Mouse (Mus musculus) limb, embryonic 10.5 days (tissue): Measurements from ENCODE around the gene Ccdc141. TPM values are rescaled to one million over a fixed set of nuclear protein-coding genes. Genes with fewer than 3 reads are reported as not detected.

ENCODE experiments used
- DNase-seq: peaks from one replicate; pipeline ENCODE4 v3.0.0-alpha.2; 2017; ENCODE audit warnings: low spot score
- H3K27ac ChIP-seq: fragments of 300-500 bp; sonication (generic); 2 replicates; pipeline ENCODE4 v1.5.1; 2016; ENCODE audit warnings: mild to moderate bottlenecking
- H3K27me3 ChIP-seq: fragments of 300-500 bp; sonication (generic); 2 replicates; pipeline ENCODE4 v1.6.1; 2016; ENCODE audit warnings: low read depth, mild to moderate bottlenecking; ENCODE audit not compliant: poor library complexity, severe bottlenecking
- H3K36me3 ChIP-seq: fragments of 300-500 bp; sonication (generic); 2 replicates; pipeline ENCODE4 v1.6.1; 2016; ENCODE audit warnings: mild to moderate bottlenecking, moderate library complexity
- H3K4me1 ChIP-seq: fragments of 300-500 bp; sonication (generic); 2 replicates; pipeline ENCODE4 v1.6.1; 2016
- H3K4me3 ChIP-seq: fragments of 300-500 bp; sonication (generic); 2 replicates; pipeline ENCODE4 v1.5.1; 2016; ENCODE audit warnings: mild to moderate bottlenecking, moderate library complexity
- H3K9me3 ChIP-seq: fragments of 300-500 bp; sonication (generic); replicated peaks from 2 replicates; pipeline ENCODE4 v1.6.1; 2016; ENCODE audit warnings: mild to moderate bottlenecking
- WGBS: fragments of 180-500 bp; shearing (Covaris S2); methylation state at CpG from one replicate; pipeline ENCODE4 v1.1.7; 2016; 5-methylcytosine and 5-hydroxymethylcytosine counted together
- polyA plus RNA-seq: library from polyadenylated mRNA; unstranded; fragments of >200 nt; fragmentation: Nextera tagmentation; extraction: Ambion mirVana; gene quantifications from 2 replicates; pipeline ENCODE4 v1.2.1, GENCODE M21; 2016

The Ccdc141 gene
- polyA plus RNA-seq, 1 experiment from 2014 or later, result 4.4 TPM

DNA sequence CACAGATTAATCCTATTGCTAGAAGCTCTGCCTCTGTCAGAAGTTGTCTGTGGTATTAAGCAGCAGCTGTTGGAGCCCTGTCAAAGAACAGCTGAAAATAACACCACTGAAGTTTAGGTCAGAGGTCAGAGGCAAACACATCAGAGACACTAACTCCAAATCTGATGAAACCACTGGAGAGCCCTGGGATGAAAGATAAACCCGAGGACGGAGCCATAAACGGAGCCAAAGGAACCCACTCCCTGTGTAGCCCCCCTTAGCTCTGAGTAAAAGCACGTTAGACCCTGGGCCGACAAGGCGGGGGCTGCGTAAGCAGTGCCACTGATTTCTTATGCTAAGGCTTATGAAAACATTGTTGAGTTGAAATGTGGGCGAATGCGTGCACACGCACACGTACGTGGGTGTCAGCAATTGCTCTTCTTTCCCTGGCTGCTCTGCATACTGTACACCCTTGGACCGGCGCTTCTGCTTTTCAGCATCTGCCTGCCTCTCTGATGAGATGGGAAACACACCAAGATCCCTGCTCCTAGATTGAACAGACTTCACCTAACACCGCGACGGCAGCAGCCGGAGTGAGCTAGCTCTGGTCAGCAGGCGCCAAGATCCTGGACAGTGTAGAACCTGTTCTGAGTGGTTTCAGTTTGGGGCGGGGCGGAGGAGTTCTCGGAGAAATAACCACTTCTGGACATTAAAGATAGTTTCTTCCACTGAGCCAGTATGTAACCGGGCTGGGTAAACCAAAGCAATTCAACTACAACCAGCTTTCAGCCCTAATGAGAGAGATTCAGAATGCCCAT is 1.2 kb upstream of the Ccdc141 start:
- Histone ChIP-seq H3K27me3 (no peaks in the 10 kb centered on the region), H3K9me3 (no peaks in the 10 kb centered on the region), H3K36me3 (no peaks in the 10 kb centered on the region), H3K4me1 (peaks cover 50% of the 10 kb centered on the region), H3K4me3 (peak overlapping the region; percentile 19; the same call in 1 of the 2 replicates), H3K27ac (peak overlapping the region; percentile 59)
- DNase-seq, result peak; percentile 47
- 41% methylated on average over 23 of the region's 23 CpGs for WGBS

DNA sequence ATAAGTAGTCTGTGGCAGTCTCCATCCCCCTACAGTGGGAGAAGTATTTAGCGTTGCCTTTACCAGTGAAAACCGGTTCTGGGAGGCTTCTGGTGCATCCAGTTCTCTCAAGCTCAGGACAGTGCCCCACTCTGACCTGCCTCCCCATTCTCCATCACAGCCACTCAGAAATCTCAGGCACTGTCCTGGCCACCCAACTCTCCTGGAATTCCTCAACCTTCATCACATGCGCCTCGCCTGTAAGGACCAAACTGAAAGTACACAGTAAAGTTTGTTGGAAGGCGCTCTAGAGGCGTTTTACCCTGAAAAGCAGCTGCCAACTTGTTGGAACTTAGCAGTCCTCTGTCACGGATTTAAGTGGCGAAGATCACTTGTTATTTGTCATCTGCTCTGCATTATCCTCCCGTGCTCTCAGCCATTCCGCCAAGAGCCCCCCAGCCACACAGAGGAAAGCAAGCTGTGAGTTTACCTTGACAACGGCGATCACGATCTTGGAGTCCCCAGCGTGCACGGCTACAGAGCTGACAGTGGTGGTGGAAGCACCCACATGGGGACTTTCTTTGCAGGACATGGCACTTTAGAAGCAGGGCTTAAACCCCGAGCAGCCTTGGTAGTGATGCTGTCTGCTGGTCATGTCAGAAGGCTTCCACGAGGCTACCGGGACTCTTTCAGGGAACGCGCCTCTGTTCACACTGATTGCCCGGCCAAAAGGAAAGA is 362 bp downstream of the Ccdc141 start:
- H3K4me3 ChIP-seq, result peak overlapping the region; percentile 59
- H3K36me3 ChIP-seq, result no peaks in the 10 kb centered on the region
- peak overlapping the region; percentile 83 for H3K27ac ChIP-seq
- peaks cover 44% of the 10 kb centered on the region for H3K4me1 ChIP-seq
- peak; percentile 73 for DNase-seq
- no peaks in the 10 kb centered on the region for H3K27me3 ChIP-seq
- 4% methylated on average over 21 of the region's 21 CpGs for WGBS
- no peaks in the 10 kb centered on the region for H3K9me3 ChIP-seq

- Histone ChIP-seq H3K27ac (0 out of 2 replicates have a peak overlapping the region, but pooled peaks have one; percentile 83), H3K27me3 (no peaks in the 10 kb centered on the region), H3K36me3 (no peaks in the 10 kb centered on the region), H3K4me1 (peaks cover 43% of the 10 kb centered on the region), H3K4me3 (no peak overlapping the region), H3K9me3 (no peaks in the 10 kb centered on the region)
- 71% methylated on average over 4 of the region's 4 CpGs for WGBS
- DNase-seq, result no peak
Measured at GRCm38 (mm10) chr2:77169218-77169617, 1.2 kb downstream of the Ccdc141 start.

- Histone ChIP-seq H3K36me3 (no peaks in the 10 kb centered on the region), H3K4me3 (no peak overlapping the region), H3K4me1 (peaks cover 39% of the 10 kb centered on the region), H3K27ac (no peak overlapping the region), H3K27me3 (no peaks in the 10 kb centered on the region), H3K9me3 (no peaks in the 10 kb centered on the region)
- 89% methylated on average over 7 of the region's 7 CpGs for WGBS
- DNase-seq, result no peak
Measured at GRCm38 (mm10) chr2:77168781-77169180, 1.7 kb downstream of the Ccdc141 start.

- Histone ChIP-seq H3K9me3 (no peaks in the 10 kb centered on the region), H3K27me3 (no peaks in the 10 kb centered on the region), H3K36me3 (no peaks in the 10 kb centered on the region), H3K4me3 (no peak overlapping the region), H3K27ac (no peak overlapping the region), H3K4me1 (peaks cover 33% of the 10 kb centered on the region)
- no peak for DNase-seq
- WGBS, result 88% methylated on average over 13 of the region's 13 CpGs
Measured at GRCm38 (mm10) chr2:77168081-77168685, 2.3 kb downstream of the Ccdc141 start.

- no peak for DNase-seq
- Histone ChIP-seq H3K9me3 (no peaks in the 10 kb centered on the region), H3K4me1 (peaks cover 21% of the 10 kb centered on the region), H3K36me3 (no peaks in the 10 kb centered on the region), H3K27ac (no peak overlapping the region), H3K4me3 (no peak overlapping the region), H3K27me3 (no peaks in the 10 kb centered on the region)
- 91% methylated on average over 4 of the region's 4 CpGs for WGBS
Measured at GRCm38 (mm10) chr2:77166366-77166765, 4.1 kb downstream of the Ccdc141 start.

GRCm38 (mm10) chr2:77164662-77165061 is 5.8 kb downstream of the Ccdc141 start:
- WGBS, result 86% methylated on average over 3 of the region's 3 CpGs
- H3K4me3 ChIP-seq, result no peak overlapping the region
- H3K27me3 ChIP-seq, result no peaks in the 10 kb centered on the region
- H3K4me1 ChIP-seq, result peaks cover 5% of the 10 kb centered on the region
- no peaks in the 10 kb centered on the region for H3K9me3 ChIP-seq
- H3K27ac ChIP-seq, result no peak overlapping the region
- DNase-seq, result no peak
- H3K36me3 ChIP-seq, result no peaks in the 10 kb centered on the region

DNA sequence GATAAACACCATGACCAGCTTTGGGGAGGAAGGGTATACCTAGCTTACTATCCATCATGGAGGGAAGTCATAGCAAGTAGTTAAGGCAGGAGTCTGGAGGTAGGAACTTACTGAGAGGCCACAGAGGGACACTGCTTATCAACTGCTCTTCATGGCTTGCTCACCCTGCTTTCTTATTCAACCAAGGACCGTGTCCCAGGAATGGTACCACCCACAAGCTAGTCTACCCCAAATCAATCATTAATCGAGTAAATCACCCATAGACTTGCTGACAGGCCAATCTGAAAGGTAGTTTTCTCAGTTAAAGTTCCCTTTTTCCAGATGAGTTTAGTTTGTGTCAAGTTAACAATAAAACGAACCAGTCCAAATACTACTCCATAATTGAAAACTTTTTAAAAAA is 7.1 kb downstream of the Ccdc141 start:
- H3K27ac ChIP-seq, result no peak overlapping the region
- no peaks in the 10 kb centered on the region for H3K36me3 ChIP-seq
- no peaks in the 10 kb centered on the region for H3K27me3 ChIP-seq
- no peaks in the 10 kb centered on the region for H3K9me3 ChIP-seq
- 89% methylated on average over 3 of the region's 3 CpGs for WGBS
- DNase-seq, result no peak
- no peak overlapping the region for H3K4me3 ChIP-seq
- H3K4me1 ChIP-seq, result peaks cover 5% of the 10 kb centered on the region

DNA sequence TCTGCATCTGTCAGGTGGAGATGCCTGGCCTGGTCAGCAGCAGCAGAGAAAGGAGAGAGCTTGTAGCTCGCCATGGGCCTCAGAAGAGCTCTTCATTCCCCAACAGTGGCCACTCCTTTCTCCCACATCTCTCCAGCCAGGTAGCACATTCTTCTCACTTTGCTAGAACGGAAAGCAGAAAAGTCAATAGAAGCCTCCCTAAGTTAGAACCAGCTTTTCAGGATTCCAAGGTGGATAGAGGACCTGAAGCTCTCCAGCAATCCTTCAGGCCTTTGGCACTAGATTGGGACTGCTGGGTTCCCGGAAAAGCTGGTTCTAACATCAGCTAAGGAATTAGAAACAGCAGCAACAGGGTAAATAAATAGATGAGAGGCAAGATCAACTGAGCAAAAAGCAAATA is 8.3 kb downstream of the Ccdc141 start:
- Histone ChIP-seq H3K27me3 (no peaks in the 10 kb centered on the region), H3K4me1 (no peaks in the 10 kb centered on the region), H3K27ac (no peak overlapping the region), H3K36me3 (no peaks in the 10 kb centered on the region), H3K9me3 (no peaks in the 10 kb centered on the region), H3K4me3 (no peak overlapping the region)
- DNase-seq, result no peak
- 91% methylated on average over 3 of the region's 3 CpGs for WGBS

DNA sequence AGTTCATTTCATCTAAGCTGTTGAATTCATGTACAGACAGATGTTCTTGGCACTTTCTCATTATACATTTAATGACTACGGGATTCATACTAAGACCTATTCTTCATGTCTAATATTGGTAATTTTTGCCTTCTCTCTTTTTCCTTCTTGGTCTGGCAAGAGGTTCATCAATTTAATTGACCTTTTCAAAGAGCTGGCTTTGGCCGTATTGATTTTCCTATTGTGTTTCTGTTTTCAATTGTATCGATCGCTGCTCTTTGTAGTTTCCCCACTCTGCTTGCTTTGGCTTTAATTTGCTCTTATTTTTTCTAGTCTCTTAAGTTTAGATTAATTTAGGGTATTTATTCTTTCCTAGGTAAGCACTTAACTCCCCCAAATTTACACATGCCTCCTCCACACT is 12.9 kb downstream of the Ccdc141 start:
- no peak overlapping the region for H3K4me3 ChIP-seq
- DNase-seq, result no peak
- no peak overlapping the region for H3K27ac ChIP-seq
- no peaks in the 10 kb centered on the region for H3K4me1 ChIP-seq
- no peaks in the 10 kb centered on the region for H3K27me3 ChIP-seq
- WGBS, result 95% methylated on average over 4 of the region's 4 CpGs
- H3K36me3 ChIP-seq, result no peaks in the 10 kb centered on the region
- H3K9me3 ChIP-seq, result no peaks in the 10 kb centered on the region

DNA sequence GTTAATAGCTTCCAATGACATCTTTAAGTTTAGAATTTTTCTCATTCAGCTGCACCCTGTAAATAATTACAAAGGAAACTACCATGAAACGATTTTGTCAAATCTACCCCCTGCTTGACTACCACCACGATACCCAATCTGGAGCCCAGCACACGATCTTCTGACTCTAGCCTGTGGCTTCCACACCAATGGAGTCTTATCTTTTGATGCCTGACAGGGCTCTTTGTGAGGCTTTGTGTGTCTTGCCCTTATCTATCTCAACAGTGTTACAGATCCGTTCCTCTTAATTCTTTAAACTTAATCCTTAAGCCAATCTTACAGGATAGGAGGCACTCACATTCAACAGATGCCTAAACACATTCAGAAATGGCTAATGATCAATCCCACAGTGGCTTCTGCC is 16.4 kb downstream of the Ccdc141 start:
- H3K27ac ChIP-seq, result no peak overlapping the region
- H3K36me3 ChIP-seq, result no peaks in the 10 kb centered on the region
- DNase-seq, result no peak
- WGBS, result 76% methylated on average over 4 of the region's 4 CpGs
- H3K9me3 ChIP-seq, result no peaks in the 10 kb centered on the region
- no peak overlapping the region for H3K4me3 ChIP-seq
- peaks cover 5% of the 10 kb centered on the region for H3K4me1 ChIP-seq
- H3K27me3 ChIP-seq, result no peaks in the 10 kb centered on the region

- no peak for DNase-seq
- H3K36me3 ChIP-seq, result no peaks in the 10 kb centered on the region
- WGBS, result 95% methylated on average over 8 of the region's 8 CpGs
Measured at GRCm38 (mm10) chr2:77151255-77151654, 19.2 kb downstream of the Ccdc141 start.

DNA sequence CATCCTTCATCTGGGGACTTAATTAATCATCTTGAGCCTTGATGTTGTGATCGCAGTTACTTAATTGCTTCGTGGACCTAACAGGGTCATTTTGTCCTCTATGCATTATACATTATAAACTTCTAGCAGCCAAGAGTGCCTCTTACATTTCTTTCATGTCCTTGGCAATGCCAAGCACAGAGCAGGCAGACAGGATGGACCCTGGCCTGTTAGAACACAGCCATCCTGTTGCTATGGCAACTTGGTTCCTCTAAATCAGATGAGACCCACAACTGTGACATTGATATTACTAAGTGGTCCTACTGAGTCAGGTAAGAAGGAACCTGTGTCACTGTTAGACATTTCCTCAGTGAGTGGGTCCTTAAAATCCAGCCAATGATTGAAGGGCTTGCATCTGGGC is 20.9 kb downstream of the Ccdc141 start:
- H3K36me3 ChIP-seq, result no peaks in the 10 kb centered on the region
- H3K27ac ChIP-seq, result no peak overlapping the region
- H3K4me3 ChIP-seq, result no peak overlapping the region
- DNase-seq, result no peak
- H3K9me3 ChIP-seq, result no peaks in the 10 kb centered on the region
- peaks cover 11% of the 10 kb centered on the region for H3K4me1 ChIP-seq
- no peaks in the 10 kb centered on the region for H3K27me3 ChIP-seq
- WGBS, result 54% methylated on average over 2 of the region's 2 CpGs

More at GRCm38 (mm10) chr2:77151255-77151654, 19.2 kb downstream of the Ccdc141 start:
- no peak overlapping the region for H3K4me3 ChIP-seq
- H3K4me1 ChIP-seq, result peaks cover 11% of the 10 kb centered on the region
- H3K9me3 ChIP-seq, result no peaks in the 10 kb centered on the region
- H3K27me3 ChIP-seq, result no peaks in the 10 kb centered on the region
- no peak overlapping the region for H3K27ac ChIP-seq
